Mouse (Mus musculus) forebrain, embryonic 15.5 days (tissue): ENCODE measurements around the gene Ppp1r10. TPM values are rescaled to one million over a fixed set of nuclear protein-coding genes. Genes with fewer than 3 reads are reported as not detected.

Source experiments
- ATAC-seq: fragments of 200-750 bp; cut with Nextera tagmentation; replicated peaks from 2 replicates; pipeline ENCODE4 v1.8.0; 2017; ENCODE audit warnings: mild to moderate bottlenecking, moderate TSS enrichment, moderate library complexity
- H3K27ac ChIP-seq: fragments of 300-500 bp; sonication (generic); replicated peaks from 2 replicates; pipeline ENCODE4 v1.5.1; 2015; ENCODE audit warnings: mild to moderate bottlenecking, inconsistent platforms
- H3K27me3 ChIP-seq: fragments of 300-500 bp; sonication (generic); 2 replicates; pipeline ENCODE4 v1.6.1; 2015; ENCODE audit warnings: inconsistent platforms
- H3K36me3 ChIP-seq: fragments of 300-500 bp; sonication (generic); 2 replicates; pipeline ENCODE4 v1.6.1; 2015; ENCODE audit warnings: mild to moderate bottlenecking, inconsistent platforms
- H3K4me1 ChIP-seq: fragments of 300-500 bp; sonication (generic); 2 replicates; pipeline ENCODE4 v1.6.1; 2015; ENCODE audit warnings: inconsistent platforms
- H3K4me2 ChIP-seq: fragments of 300-500 bp; sonication (generic); replicated peaks from 2 replicates; pipeline ENCODE4 v1.6.1; 2015; ENCODE audit warnings: mild to moderate bottlenecking, inconsistent platforms
- H3K4me3 ChIP-seq: fragments of 300-500 bp; sonication (generic); 2 replicates; pipeline ENCODE4 v1.5.1; 2015; ENCODE audit warnings: mild to moderate bottlenecking, inconsistent platforms
- H3K9ac ChIP-seq: fragments of 300-500 bp; sonication (generic); replicated peaks from 2 replicates; pipeline ENCODE4 v1.6.1; 2015; ENCODE audit warnings: mild to moderate bottlenecking, inconsistent platforms
- H3K9me3 ChIP-seq: fragments of 300-500 bp; sonication (generic); 2 replicates; pipeline ENCODE4 v1.6.1; 2016; ENCODE audit warnings: inconsistent platforms
- WGBS: fragments of 180-500 bp; shearing (Covaris S2); methylation state at CpG from one replicate; pipeline ENCODE4 v1.1.7; 2015; ENCODE audit warnings: mixed read lengths; 5-methylcytosine and 5-hydroxymethylcytosine counted together
- microRNA counts: library from miRNA; unstranded; fragments of <30 nt; microRNA quantifications from one replicate; lab custom pipeline; 2016
- microRNA-seq: library from miRNA; unstranded; fragments of <30 nt; microRNA quantifications from one replicate; pipeline ENCODE4, GENCODE M21; 2016
- polyA plus RNA-seq: library from polyadenylated mRNA; unstranded; fragments of >200 nt; fragmentation: Nextera tagmentation; extraction: Ambion mirVana; gene quantifications from 2 replicates; pipeline ENCODE4 v1.2.1, GENCODE M21; 2015

Ppp1r10 gene
- polyA plus RNA-seq, 1 experiment from 2014 or later: 53.9 TPM

DNA sequence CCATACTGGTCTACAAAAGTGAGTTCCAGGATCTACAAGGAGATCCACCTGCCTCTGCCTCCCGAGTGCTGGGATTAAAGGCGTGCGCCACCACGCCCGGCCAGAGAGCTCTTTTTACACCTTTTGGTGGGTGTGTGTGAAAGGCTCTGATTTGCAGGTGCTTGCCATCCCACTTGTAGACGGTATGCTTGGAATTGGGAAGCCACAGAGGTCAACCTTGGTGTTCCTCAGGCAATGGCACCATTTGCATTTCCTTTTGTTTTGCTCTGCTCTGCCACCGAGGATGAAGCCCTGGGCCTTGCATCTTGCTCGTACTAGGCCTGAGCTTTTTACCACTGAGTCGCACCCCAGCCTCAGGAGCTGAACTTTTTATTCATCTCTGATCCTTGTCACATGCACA is 65.5 kb downstream of the Ppp1r10 start:
- H3K4me2 ChIP-seq: no peak overlapping the region
- no peak overlapping the region for H3K27ac ChIP-seq
- no peak overlapping the region for H3K4me3 ChIP-seq
- peaks cover 36% of the 10 kb centered on the region for H3K36me3 ChIP-seq
- H3K4me1 ChIP-seq: peaks cover 22% of the 10 kb centered on the region
- H3K27me3 ChIP-seq: no peaks in the 10 kb centered on the region
- no peaks in the 10 kb centered on the region for H3K9me3 ChIP-seq
- ATAC-seq: no peak
- WGBS: 91% methylated on average over 9 of the region's 9 CpGs
- no peak overlapping the region for H3K9ac ChIP-seq

MicroRNAs encoded within 50 kb of the gene (microRNA counts, 519-probe panel; counts per million panel counts)
- 520 counts per million, percentile 2 among the panel's probes with 10 or more counts for microRNA mmu-miR-1894-3p (lab: Ali Mortazavi, UCI)
- microRNA mmu-miR-1894-5p (lab: Ali Mortazavi, UCI): 1,635 counts per million, percentile 10 among the panel's probes with 10 or more counts
- 1,996 counts per million, percentile 24 among the panel's probes with 10 or more counts for microRNA mmu-miR-877 (lab: Ali Mortazavi, UCI)

Small RNA genes lying within 50 kb of the gene (microRNA-seq; reads per million reads assigned to microRNA genes)
- gene Gm28033 (not detected), gene Mir1894 (not detected), gene Mir877 (83.7 reads per million, percentile 50 among the genes with 10 or more reads in this experiment)

Other genes starting within 250 kb of the Ppp1r10 start
- 16.2 and 18.1 TPM in 2 replicates for gene Vars2, start 248.8 kb upstream of the Ppp1r10 start, polyA plus RNA-seq
- gene Gtf2h4, start 242.7 kb upstream of the Ppp1r10 start, polyA plus RNA-seq: 36.1 and 37.8 TPM in 2 replicates
- 127 TPM in 2 replicates for gene Ddr1, start 211.8 kb upstream of the Ppp1r10 start, polyA plus RNA-seq
- gene Ier3, start 94.8 kb upstream of the Ppp1r10 start, polyA plus RNA-seq: 7.3 and 8.1 TPM in 2 replicates
- 68.3 and 75.1 TPM in 2 replicates for gene Flot1, start 93.2 kb upstream of the Ppp1r10 start, polyA plus RNA-seq
- gene Tubb5, start 78.1 kb upstream of the Ppp1r10 start, polyA plus RNA-seq: 1,924 and 1,932 TPM in 2 replicates
- 11.7 TPM in 2 replicates for gene Mdc1, start 74.9 kb upstream of the Ppp1r10 start, polyA plus RNA-seq
- gene Nrm, start 55.1 kb upstream of the Ppp1r10 start, polyA plus RNA-seq: 24.5 and 28.3 TPM in 2 replicates
- gene Ppp1r18, start 50.8 kb upstream of the Ppp1r10 start, polyA plus RNA-seq: 20.8 and 21.9 TPM in 2 replicates
- 36.3 and 38.0 TPM in 2 replicates for gene Dhx16, start 36.6 kb upstream of the Ppp1r10 start, polyA plus RNA-seq
- gene 2310061I04Rik, start 19.0 kb upstream of the Ppp1r10 start, polyA plus RNA-seq: 37.9 and 41.5 TPM in 2 replicates
- 421 and 435 TPM in 2 replicates for gene Atat1, start 6.4 kb upstream of the Ppp1r10 start, polyA plus RNA-seq
- 53.1 and 54.1 TPM in 2 replicates for gene Mrps18b, start within 50 bp of the Ppp1r10 start, polyA plus RNA-seq
- 88.3 and 90.3 TPM in 2 replicates for gene Abcf1, start 53.3 kb downstream of the Ppp1r10 start, polyA plus RNA-seq
- 57.0 and 59.2 TPM in 2 replicates for gene Gnl1, start 63.4 kb downstream of the Ppp1r10 start, polyA plus RNA-seq
- gene Prr3, start 63.8 kb downstream of the Ppp1r10 start, polyA plus RNA-seq: 76.8 and 92.2 TPM in 2 replicates
- 5.4 and 5.8 TPM in 2 replicates for gene H2-T24, start 104.1 kb downstream of the Ppp1r10 start, polyA plus RNA-seq
- 6.9 and 7.0 TPM in 2 replicates for gene H2-T23, start 116.4 kb downstream of the Ppp1r10 start, polyA plus RNA-seq
- gene H2-T22, start 126.3 kb downstream of the Ppp1r10 start, polyA plus RNA-seq: 5.8 and 5.9 TPM in 2 replicates
- not detected in 2 replicates for gene Gm6034, start 126.5 kb downstream of the Ppp1r10 start, polyA plus RNA-seq
- not detected in 2 replicates for gene Gm11127, start 141.9 kb downstream of the Ppp1r10 start, polyA plus RNA-seq
- not detected in 2 replicates for gene Gm19684, start 205.2 kb downstream of the Ppp1r10 start, polyA plus RNA-seq
- gene Gm7030, start 213.0 kb downstream of the Ppp1r10 start, polyA plus RNA-seq: not detected in 2 replicates